Mouse (Mus musculus) testis, adult 2 months (tissue): ENCODE measurements around the gene Tmem44.
A peak's percentile ranks its signal among the peaks of the same experiment; 100 is the strongest.

ENCODE experiments used
- CTCF ChIP-seq: fragments of 200-500 bp; IDR thresholded peaks from 2 replicates; pipeline ENCODE4 v1.5.1; 2012; ENCODE audit warnings: low read depth, mild to moderate bottlenecking, inconsistent platforms, low read length, moderate library complexity; ENCODE audit not compliant: control insufficient read depth, insufficient read depth, insufficient replicate concordance
- POLR2A ChIP-seq: fragments of 200-500 bp; IDR thresholded peaks from 2 replicates; pipeline ENCODE4 v1.6.1; 2012; ENCODE audit warnings: low read depth, mild to moderate bottlenecking, inconsistent platforms, low read length, moderate library complexity; ENCODE audit not compliant: control insufficient read depth

GRCm38 (mm10) chr16:30587494-30588327, 37.1 kb upstream of the Tmem44 start, which contains the start of gene Lsg1:
- TF ChIP-seq CTCF (no peak), POLR2A (peak; percentile 66)
